Mouse (Mus musculus) thymus, postnatal 10 days (tissue): ENCODE measurements around the gene Pxdc1.

ENCODE experiments used
- DNase-seq, 2 experiments: peaks; one replicate each; pipeline ENCODE4 v3.0.0; 2021; ENCODE audit warnings: low spot score in 2 of 2

The Pxdc1 gene

GRCm38 (mm10) chr13:34596797-34597196 is 56.5 kb downstream of the Pxdc1 start:
- no peak for DNase-seq
